Mouse (Mus musculus) E14TG2a.4 (cell line): ENCODE results near the gene Bmx.

Source experiments
- CTCF ChIP-seq: conservative IDR thresholded peaks from 2 replicates; pipeline ENCODE4 v1.5.1; 2014; ENCODE audit warnings: low read length
- POU5F1 ChIP-seq: IDR thresholded peaks from 2 replicates; pipeline ENCODE4 v1.6.1; 2014; ENCODE audit warnings: low read length, borderline replicate concordance

DNA sequence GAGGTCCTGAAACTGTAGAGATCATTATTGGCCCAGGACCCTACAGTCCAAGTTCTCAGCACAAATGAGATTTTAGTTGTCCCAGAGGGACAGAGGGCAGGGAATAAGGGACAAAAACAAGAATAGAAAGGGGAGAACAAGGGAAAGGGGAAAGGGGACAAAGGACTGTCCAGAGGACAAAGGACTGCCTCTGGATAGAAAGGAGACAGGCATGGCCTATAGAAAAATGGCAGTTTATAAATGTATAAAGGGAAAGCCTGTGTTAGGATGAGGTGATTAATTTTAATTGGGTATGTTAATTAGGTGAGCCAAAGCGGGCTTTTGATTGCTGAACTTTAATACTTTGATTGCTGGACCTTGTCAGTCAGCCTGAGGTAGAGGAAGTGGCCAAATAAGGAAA is 6.9 kb upstream of the Bmx start:
- no peak for TF ChIP-seq CTCF
- no peak for TF ChIP-seq POU5F1
